Mouse (Mus musculus): Measurements from ENCODE around the gene Cdhr1.

Gene Cdhr1

DNA sequence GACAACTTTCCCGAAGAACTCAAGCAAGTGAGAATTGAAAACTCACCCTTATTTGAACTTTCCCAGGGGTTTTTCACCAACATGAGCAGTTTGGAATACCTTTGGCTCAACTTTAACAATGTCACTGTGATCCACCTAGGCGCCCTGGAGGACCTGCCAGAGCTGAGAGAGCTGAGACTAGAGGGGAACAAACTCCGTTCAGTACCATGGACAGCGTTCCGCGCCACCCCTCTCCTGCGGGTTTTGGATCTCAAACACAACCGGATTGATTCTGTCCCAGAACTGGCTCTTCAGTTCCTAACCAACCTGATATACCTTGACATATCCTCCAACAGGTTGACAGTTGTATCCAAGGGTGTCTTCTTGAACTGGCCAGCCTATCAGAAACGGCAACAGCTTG, 29.6 kb downstream of the Cdhr1 start:
- DNase-seq (ENCODE audit: low spot score) = peak; percentile 79

DNA sequence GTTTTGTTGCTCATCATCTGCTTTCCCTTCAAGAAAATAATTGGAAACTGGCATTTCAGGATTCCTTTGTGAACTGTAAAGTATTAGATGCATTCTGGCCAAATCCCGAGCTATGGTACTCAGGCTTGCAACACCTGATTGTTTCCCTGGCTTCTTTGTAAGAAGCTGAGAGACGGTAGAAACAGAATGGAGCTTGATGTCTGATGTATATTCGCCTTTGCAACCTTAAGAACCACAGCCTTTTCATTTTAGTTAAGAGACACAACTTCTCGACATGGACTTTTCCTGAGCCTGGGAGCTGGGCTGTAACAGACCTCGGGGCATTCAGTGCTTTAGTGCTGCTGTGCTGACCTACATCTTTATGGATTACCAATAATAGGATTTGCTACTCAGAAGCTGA, 30.5 kb downstream of the Cdhr1 start, which contains the start of gene Lrit2:
Lrit2 (plus strand) TSS at position 301 of the 400 bp plus-strand sequence.
- DNase-seq (ENCODE audit: low spot score) = no peak

DNA sequence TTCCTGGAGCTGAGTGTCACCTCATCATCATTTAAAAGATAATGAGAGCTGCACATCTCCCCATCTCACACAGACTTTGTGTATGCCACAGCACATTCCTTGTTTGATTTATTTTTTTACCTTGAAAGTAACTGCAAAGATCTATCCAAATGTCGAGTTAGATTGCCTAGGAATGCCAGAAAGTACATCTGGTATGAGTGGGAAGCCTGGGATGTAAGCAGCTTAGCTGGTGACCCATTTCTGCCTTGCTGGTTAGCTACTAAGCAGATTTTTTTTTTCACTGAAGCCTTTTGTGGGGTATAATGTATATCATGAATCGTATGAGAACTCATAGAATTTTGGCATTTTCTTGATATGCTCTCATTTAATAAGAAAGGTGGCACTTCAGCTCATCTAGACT, 31.5 kb downstream of the Cdhr1 start:
- no peak for DNase-seq (ENCODE audit: low spot score)

DNA sequence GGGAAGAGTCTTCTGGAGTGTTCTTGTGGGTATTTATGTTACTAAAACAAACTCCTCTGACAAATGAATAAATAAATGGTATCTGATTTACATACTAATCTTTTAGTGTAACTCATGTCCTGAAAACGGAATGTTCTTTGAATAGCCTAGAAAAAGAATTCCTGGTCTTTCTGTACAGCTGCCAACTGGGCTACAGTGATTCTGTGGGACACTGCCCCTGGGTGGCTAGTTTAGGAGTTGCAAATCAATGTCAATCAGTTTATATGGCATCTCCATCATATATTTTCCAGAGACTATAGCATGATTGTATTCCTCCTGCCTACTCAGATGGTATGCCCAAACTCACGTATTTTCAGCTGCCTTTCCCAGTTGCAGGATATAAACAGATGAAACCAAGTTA, 33.3 kb downstream of the Cdhr1 start:
- DNase-seq (ENCODE audit: low spot score) = no peak

DNA sequence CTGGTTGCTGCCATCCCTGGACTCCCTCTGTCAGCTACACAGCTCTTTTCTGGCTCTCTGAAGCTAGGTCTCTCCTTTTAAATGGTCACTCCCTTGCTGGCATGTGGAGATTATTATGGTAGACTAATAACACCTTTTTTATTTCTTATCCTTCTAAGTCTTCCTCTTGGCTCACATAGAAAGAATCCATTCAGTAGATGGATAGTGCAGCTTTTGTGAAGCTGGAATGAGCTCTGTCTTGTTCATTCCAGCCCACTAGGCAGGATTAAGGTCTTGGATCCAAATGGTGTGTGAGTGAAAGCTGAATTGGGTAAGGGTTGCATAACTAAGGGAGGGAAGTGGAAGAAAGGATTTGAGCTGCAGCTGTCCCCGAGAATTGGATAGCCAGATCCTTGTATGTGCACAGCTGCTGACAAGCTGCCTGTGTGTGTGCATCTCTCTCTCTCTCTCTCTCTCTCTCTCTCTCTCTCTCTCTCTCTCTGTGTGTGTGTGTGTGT, 49.2 kb downstream of the Cdhr1 start, which contains the start of gene Rgr:
Rgr (minus strand) TSS at position 51 of the 497 bp plus-strand sequence.
- DNase-seq (ENCODE audit: low spot score) = no peak

DNA sequence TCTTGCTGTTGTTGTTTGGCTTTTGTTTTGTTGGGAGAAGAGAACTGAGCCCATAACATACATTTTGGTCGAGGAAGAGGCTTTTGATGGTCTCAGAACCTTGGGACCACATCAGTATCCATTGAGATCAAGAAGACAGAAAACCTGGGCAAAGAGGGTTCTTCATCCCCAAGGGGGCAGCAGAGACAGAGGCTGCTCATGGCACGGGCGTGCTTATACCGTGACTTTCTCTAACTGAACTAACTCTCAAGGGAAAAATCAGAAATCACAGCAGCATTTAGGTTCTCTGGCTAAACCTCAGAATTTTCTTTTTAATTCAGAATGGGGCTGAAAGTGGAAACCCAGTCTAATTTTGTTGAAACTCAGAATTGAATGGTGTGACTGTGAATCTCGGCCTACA, 63.7 kb downstream of the Cdhr1 start:
- no peak for DNase-seq (ENCODE audit: low spot score)

DNA sequence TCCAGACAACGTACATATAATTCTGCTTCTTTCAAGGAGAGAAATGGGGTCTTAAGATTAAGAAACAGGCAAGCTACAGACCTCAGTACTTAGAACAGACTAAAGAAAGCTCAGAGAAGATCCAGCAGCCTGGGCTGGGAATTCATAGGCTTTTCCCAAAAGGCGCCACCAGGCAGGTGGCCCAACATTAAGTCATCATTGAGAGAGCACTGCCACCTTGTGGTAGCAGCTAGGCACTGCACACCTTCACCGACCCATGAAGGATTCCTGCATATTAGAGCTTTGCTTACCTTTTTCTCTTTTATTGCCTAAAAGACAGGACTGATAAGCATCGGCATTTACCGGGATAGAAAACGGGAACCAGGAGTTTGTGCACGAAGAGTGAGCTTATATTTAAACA, 64.9 kb downstream of the Cdhr1 start:
- DNase-seq (ENCODE audit: low spot score) = peak; percentile 84

DNA sequence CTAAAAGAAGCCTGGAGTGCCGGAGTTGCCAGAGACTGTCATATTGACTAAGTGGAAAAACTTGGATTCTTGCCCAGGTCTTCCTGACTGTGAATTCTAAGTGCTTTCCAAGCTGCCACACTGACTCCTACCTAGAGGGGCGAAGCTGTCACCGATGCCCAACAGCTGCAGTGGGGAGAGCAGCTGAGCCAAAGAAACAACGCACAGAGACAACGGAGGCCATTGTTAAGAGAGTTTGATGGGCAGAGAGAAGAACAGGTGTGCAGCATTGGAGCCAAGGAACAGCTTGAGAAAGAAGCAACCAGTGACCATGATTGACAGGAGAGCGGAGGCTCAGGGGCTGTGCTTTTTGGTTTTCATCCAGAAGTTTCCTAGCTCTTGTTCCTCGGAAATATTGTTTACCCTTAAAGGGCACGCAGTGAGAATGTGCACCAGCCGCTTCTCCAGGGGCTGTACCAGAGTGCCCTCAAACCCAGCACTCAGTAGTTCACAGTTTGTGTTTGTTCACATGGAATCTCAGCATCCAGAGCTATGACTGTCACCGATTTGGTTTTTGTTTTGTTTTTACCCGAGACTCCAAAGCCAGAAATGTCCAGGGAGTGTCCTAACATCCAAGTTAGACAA, 65.6 kb downstream of the Cdhr1 start:
- no peak for DNase-seq (ENCODE audit: low spot score)

DNA sequence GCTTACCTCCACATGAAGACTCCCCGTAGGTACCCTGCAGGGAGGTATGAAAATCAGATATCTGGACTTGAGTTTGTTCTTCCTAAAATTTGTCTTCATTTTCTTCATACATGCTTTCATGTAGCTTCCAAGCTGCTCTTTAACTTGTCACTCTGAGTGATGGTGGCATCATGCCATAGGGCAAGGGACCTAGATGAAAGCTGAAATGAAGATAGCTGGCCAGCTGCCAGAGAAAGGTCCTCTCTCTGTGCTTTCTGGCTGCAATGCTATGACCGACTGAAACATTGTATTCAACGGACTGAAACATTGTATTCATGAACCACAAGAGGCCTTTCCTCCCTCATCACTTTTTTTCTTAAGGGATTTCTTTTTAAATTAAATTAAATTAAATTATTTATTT, 69.6 kb downstream of the Cdhr1 start:
- no peak for DNase-seq (ENCODE audit: low spot score)

DNA sequence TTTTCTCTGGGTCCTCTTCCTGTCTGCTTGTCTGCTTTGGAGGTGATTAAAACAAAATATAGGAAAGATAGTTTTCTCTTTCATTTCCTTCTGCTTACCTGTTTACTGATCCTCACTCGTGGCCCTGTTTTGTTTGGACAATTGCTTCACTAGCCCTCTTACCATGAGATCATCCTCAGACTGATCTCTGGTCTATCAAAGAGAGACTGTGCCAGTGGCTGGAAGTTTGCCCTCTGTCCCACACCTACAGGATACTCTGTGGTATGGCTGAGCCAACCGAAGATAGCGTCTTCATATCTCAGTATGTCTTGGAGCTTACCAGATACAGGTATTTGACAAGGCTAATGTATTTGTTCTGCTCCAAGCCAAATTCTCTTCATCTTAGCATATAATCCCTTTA, 70.2 kb downstream of the Cdhr1 start:
- DNase-seq (ENCODE audit: low spot score) = no peak
